Mouse (Mus musculus) lung, postnatal 10 days (tissue): ENCODE data around the gene Tpm1.

Experiments used
- DNase-seq: peaks from one replicate; pipeline ENCODE4 v3.0.0; 2021

Tpm1 gene

GRCm38 (mm10) chr9:66978468-66978867, 70.7 kb downstream of the Tpm1 start:
- no peak for DNase-seq

GRCm38 (mm10) chr9:66977982-66978381, 71.2 kb downstream of the Tpm1 start:
- DNase-seq: no peak

GRCm38 (mm10) chr9:66977121-66977520, 72.1 kb downstream of the Tpm1 start:
- no peak for DNase-seq

- DNase-seq: peak; percentile 98
Observed at GRCm38 (mm10) chr9:66975239-66975645, 74.0 kb downstream of the Tpm1 start, which contains the start of gene Lactb. TSS of gene Lactb (minus strand) at chr9:66975484.

GRCm38 (mm10) chr9:66974721-66975225, 74.4 kb downstream of the Tpm1 start:
- DNase-seq: peak; percentile 93
